ENCODE assay signal across 10 mouse cellular contexts in genomic region chr19:44692816-44693215, GRCm38 (mm10).
DNase-seq lines count a peak whose midpoint lies in the region; ATAC-seq and TF ChIP-seq lines count a peak whose summit lies in the region.
"Had no signal": no experiment of that assay in that cellular context is flagged by ENCODE, and none has a peak within 500 bp of the region (broad histone marks: within the 10 kb centered on the region; RNA-seq: fewer than 3 reads in every experiment).

No protein-coding gene starts in this region.

- H3K27me3 ChIP-seq in neural tube, embryonic 11.5 days (ENCODE audit: control insufficient read depth, insufficient read depth, low read length) = peaks cover 18% of the 10 kb centered on the region
- H3K27me3 ChIP-seq in limb, embryonic 10.5 days (ENCODE audit: low read depth, poor library complexity, severe bottlenecking) = peaks cover 95% of the 10 kb centered on the region

- H3K4me1 ChIP-seq in neural tube, embryonic 11.5 days (ENCODE audit: control insufficient read depth, insufficient read depth, low read length) = no peaks in the 10 kb centered on the region; the same call in 1 of the 2 replicates
- peaks cover 28% of the 10 kb centered on the region for H3K4me1 ChIP-seq in limb, embryonic 10.5 days

- WGBS in neural tube, embryonic 11.5 days = 1% methylated on average over 16 of the region's 16 CpGs
- under 1% methylated on average over 16 of the region's 16 CpGs for WGBS in limb, embryonic 10.5 days

- H3K9me3 ChIP-seq in neural tube, embryonic 11.5 days (ENCODE audit: control insufficient read depth, low read length) = no peaks in the 10 kb centered on the region
- no peaks in the 10 kb centered on the region for H3K9me3 ChIP-seq in limb, embryonic 10.5 days (replicated peaks)

- H3K9ac ChIP-seq in neural tube, embryonic 11.5 days (ENCODE audit: low read length) = peak overlapping the region; percentile 39
- H3K9ac ChIP-seq: liver, embryonic 14.5 days had no signal

- ATAC-seq in neural tube, embryonic 11.5 days (ENCODE audit: insufficient read depth, low FRiP score, low TSS enrichment) = no peak; the same call in 1 of the 2 replicates

- intact Hi-C loops in left cerebral cortex, adult 2 months (cut with DNase I) = no loop called here

- H3K36me3 ChIP-seq in neural tube, embryonic 11.5 days (ENCODE audit: control insufficient read depth, insufficient read depth, low read length) = no peaks in the 10 kb centered on the region
- no peaks in the 10 kb centered on the region for H3K36me3 ChIP-seq in limb, embryonic 10.5 days

- H3K4me3 ChIP-seq in neural tube, embryonic 11.5 days (ENCODE audit: low read depth, low read length) = peak overlapping the region; percentile 10; the same call in 1 of the 2 replicates
- H3K4me3 ChIP-seq in limb, embryonic 10.5 days = peak overlapping the region; percentile 40
- H3K4me3 ChIP-seq in left cerebral cortex, adult 2 months = no peak overlapping the region

- H3K27ac ChIP-seq in neural tube, embryonic 11.5 days (ENCODE audit: low read depth, low read length) = no peak overlapping the region
- H3K27ac ChIP-seq in limb, embryonic 10.5 days = no peak overlapping the region
- no peak overlapping the region for H3K27ac ChIP-seq in left cerebral cortex, adult 2 months
- H3K27ac ChIP-seq: liver, embryonic 14.5 days had no signal

- DNase-seq in cerebellum, postnatal 14 days = peak; percentile 24 to 36
- DNase-seq in cerebellum, postnatal 36 days = no peak
- DNase-seq in neural tube, embryonic 11.5 days (ENCODE audit: low spot score) = peak; percentile 46
- DNase-seq in neural tube, embryonic 10.5 days (ENCODE audit: extremely low spot score, low spot score) = no peak
- DNase-seq in limb, embryonic 10.5 days (ENCODE audit: low spot score) = no peak
- no peak for DNase-seq in urinary bladder, adult 18-20 months (ENCODE audit: low spot score in 2 of 2)
- DNase-seq in left cerebral cortex, adult 2 months (ENCODE audit: extremely low spot score in 1 of 2, low spot score in 2 of 2) = no peak
- no peak for DNase-seq in T-cell, adult 2 months (ENCODE audit: low spot score)
- DNase-seq: cerebellum, adult 8-10 months had no signal

- no peak for TF ChIP-seq CTCF in left cerebral cortex, adult 2 months (IDR thresholded peaks at IDR 0.05)

- H3K4me2 ChIP-seq in neural tube, embryonic 11.5 days (ENCODE audit: low read depth) = peak overlapping the region; percentile 29

Comparison
In these comparisons a context has a peak if more than half of its experiments do, and no peak if none do; other contexts are left out.
1. DNase-seq: peak in cerebellum, postnatal 14 days (2 of 2) and neural tube, embryonic 11.5 days (single experiment); none in cerebellum, postnatal 36 days (0 of 2), neural tube, embryonic 10.5 days (single experiment), limb, embryonic 10.5 days (single experiment), urinary bladder, adult 18-20 months (0 of 2), left cerebral cortex, adult 2 months (0 of 2) and T-cell, adult 2 months (single experiment).